Mouse (Mus musculus): Measurements from ENCODE around the gene Acsl5.

DNA sequence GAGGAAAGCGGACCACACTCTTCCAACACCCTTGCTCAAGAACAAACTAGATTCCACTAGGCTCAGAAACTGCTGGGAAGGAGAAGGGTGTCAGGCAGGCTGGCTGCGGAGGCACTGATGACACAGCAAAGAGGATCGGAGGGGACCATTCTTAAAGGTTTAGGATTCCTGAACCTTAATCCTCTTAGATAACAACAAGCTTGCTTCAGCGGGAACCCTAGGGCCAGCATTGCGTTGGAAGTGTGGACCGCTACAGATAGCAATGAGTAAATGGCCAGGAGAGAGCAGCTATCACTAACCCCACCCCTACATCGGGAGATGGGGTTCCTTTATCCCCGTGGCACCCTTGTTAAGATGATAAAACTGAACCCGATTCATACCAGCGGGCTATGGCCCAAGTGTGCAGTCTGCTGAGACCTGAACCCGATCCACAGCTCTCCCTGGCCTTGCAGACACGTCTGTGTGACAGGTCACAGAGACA lies 33.0 kb upstream of the Acsl5 start:
- TF ChIP-seq CTCF (IDR thresholded peaks at IDR 0.05; ENCODE audit: extremely low read depth, insufficient read depth, low read length) (no peak), POLR2A (IDR thresholded peaks at IDR 0.05; ENCODE audit: extremely low read depth, insufficient read depth, low read length) (no peak)
